Mouse (Mus musculus) brain, embryonic 14.5 days (tissue): ENCODE measurements at regions not wholly inside any gene's neighbourhood (a gene's known extent, or its start where the extent isn't known, plus 50 kb on each side); places are given as distances from the start of the nearest gene placed in this dataset.

Source experiments
- CTCF ChIP-seq: fragments of 200-500 bp; IDR thresholded peaks from 2 replicates; pipeline ENCODE4 v1.5.1; 2012; ENCODE audit warnings: inconsistent platforms, mild to moderate bottlenecking, moderate library complexity, borderline replicate concordance; ENCODE audit not compliant: insufficient read depth, insufficient read length; ENCODE audit errors: extremely low read depth
- POLR2A ChIP-seq: fragments of 200-500 bp; IDR thresholded peaks from 2 replicates; pipeline ENCODE4 v1.6.1; 2012; ENCODE audit warnings: mild to moderate bottlenecking, inconsistent platforms, borderline replicate concordance; ENCODE audit not compliant: poor library complexity, insufficient read depth, insufficient read length, severe bottlenecking; ENCODE audit errors: extremely low read depth

DNA sequence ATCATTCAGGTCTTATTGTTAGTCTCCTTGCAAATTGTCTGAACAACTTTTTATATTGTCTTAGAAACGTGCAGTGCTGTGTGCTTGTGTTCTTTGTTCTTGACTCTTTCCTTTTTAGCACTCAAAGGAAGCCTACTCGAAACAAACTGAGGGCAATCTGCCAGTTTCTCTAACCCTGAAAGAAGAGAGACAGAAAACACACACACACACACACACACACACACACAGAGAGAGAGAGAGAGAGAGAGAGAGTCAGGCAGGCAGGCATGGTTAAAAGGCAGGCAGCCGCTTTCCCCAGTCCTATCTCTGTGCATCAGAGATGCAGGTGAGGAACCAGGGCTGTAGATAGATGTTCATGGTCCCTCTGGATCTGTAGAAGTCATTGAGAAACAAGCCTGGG, 304.0 kb upstream of the 3110018I06Rik start:
- TF ChIP-seq CTCF (no peak), POLR2A (no peak)
